Comparison of ENCODE assay signal across 22 mouse cellular contexts in the genomic region with DNA sequence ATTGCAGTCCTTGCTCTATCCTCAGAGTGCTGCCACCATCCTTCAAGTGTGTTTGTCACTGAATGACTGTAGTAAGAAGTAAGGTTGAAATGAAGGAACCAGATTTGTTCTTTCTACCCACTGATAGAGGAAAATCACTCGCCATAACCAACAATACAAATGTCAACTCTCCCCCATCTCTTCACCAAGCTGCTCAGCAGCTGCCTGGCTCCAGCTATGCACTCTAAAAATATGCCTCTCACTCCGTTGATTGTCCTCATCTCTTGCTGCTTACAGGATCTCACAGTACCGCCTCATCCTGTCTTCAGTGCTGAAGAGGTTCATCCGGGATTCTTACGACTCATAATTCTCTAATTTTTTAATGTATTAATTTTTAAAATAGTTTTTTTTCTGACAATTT.
A peak's percentile ranks its signal among the peaks of the same experiment; 100 is the strongest.
DNase-seq lines count a peak whose midpoint lies in the region; ATAC-seq and TF ChIP-seq lines count a peak whose summit lies in the region.
"Had no signal": no experiment of that assay in that cellular context is flagged by ENCODE, and none has a peak within 500 bp of the region (broad histone marks: within the 10 kb centered on the region; RNA-seq: fewer than 3 reads in every experiment).

No protein-coding gene starts in this region.

- peaks cover 42% of the 10 kb centered on the region for H3K4me1 ChIP-seq in heart, embryonic 12.5 days (replicated peaks)
- peaks cover 40% of the 10 kb centered on the region for H3K4me1 ChIP-seq in heart, embryonic 16.5 days (ENCODE audit: control insufficient read depth, insufficient read depth, low read length)
- H3K4me1 ChIP-seq in embryonic fibroblast, embryonic 13.5 days (ENCODE audit: control insufficient read depth, insufficient read depth, low read length) = peaks cover 14% of the 10 kb centered on the region
- H3K4me1 ChIP-seq in olfactory bulb, adult 2 months (ENCODE audit: control insufficient read depth, insufficient read depth, low read length) = no peaks in the 10 kb centered on the region
- H3K4me1 ChIP-seq: embryonic facial prominence, embryonic 15.5 days; hindbrain, embryonic 13.5 days had no signal

- DNase-seq in heart, adult 9 months (ENCODE audit: low spot score in 2 of 2) = no peak
- no peak for DNase-seq in heart, postnatal 14 days
- DNase-seq: adrenal gland, adult 8-10 months; adrenal gland, postnatal 36 days; cerebellum, adult 11 months; cerebellum, adult 8-10 months; cerebellum, postnatal 14 days; embryo, embryonic 11 days; gastrocnemius, postnatal 14 days; kidney, adult 18-20 months had no signal

- H3K9me3 ChIP-seq in heart, embryonic 12.5 days (replicated peaks) = no peaks in the 10 kb centered on the region
- no peaks in the 10 kb centered on the region for H3K9me3 ChIP-seq in heart, embryonic 16.5 days (replicated peaks; ENCODE audit: control insufficient read depth, low read length)
- H3K9me3 ChIP-seq: embryonic facial prominence, embryonic 15.5 days; forebrain, embryonic 15.5 days; G1E; hindbrain, embryonic 13.5 days; intestine, embryonic 15.5 days had no signal

- H3K36me3 ChIP-seq in heart, embryonic 12.5 days = no peaks in the 10 kb centered on the region
- H3K36me3 ChIP-seq in heart, embryonic 16.5 days (ENCODE audit: control insufficient read depth, insufficient read depth) = no peaks in the 10 kb centered on the region
- H3K36me3 ChIP-seq: embryonic facial prominence, embryonic 15.5 days; forebrain, embryonic 15.5 days; G1E; hindbrain, embryonic 13.5 days; intestine, embryonic 15.5 days had no signal

- no peak overlapping the region for H3K9ac ChIP-seq in heart, embryonic 12.5 days
- H3K9ac ChIP-seq in heart, embryonic 16.5 days (ENCODE audit: low read length) = no peak overlapping the region
- H3K9ac ChIP-seq: embryonic facial prominence, embryonic 15.5 days; forebrain, embryonic 15.5 days; hindbrain, embryonic 13.5 days; intestine, embryonic 15.5 days had no signal

- peak overlapping the region; percentile 54 for H3K27ac ChIP-seq in heart, embryonic 12.5 days (ENCODE audit: poor library complexity, severe bottlenecking)
- H3K27ac ChIP-seq in heart, embryonic 16.5 days (ENCODE audit: low read length) = peak overlapping the region; percentile 50; the same call in 1 of the 2 replicates
- H3K27ac ChIP-seq in embryonic fibroblast, embryonic 13.5 days (ENCODE audit: insufficient read depth, low read length) = peak overlapping the region; percentile 81
- H3K27ac ChIP-seq in olfactory bulb, adult 2 months (ENCODE audit: insufficient read depth, low read depth, low read length) = peak overlapping the region; percentile 69; the same call in 1 of the 2 replicates
- H3K27ac ChIP-seq: embryonic facial prominence, embryonic 15.5 days; forebrain, embryonic 15.5 days; hindbrain, embryonic 13.5 days; hindbrain, postnatal 0 days; intestine, embryonic 15.5 days had no signal

- no peak for TF ChIP-seq CTCF in embryonic fibroblast, embryonic 13.5 days (IDR thresholded peaks at IDR 0.05; ENCODE audit: borderline replicate concordance, insufficient read depth, low read length)
- no peak for TF ChIP-seq CTCF in olfactory bulb, adult 2 months (IDR thresholded peaks at IDR 0.05; ENCODE audit: insufficient read depth, low read depth, low read length)

- TF ChIP-seq POLR2A in embryonic fibroblast, embryonic 13.5 days (IDR thresholded peaks at IDR 0.05; ENCODE audit: low read depth, low read length) = no peak
- TF ChIP-seq POLR2A in olfactory bulb, adult 2 months (IDR thresholded peaks at IDR 0.05; ENCODE audit: insufficient read depth, low read depth, low read length) = no peak

- 48% methylated on average over 5 of the region's 5 CpGs for WGBS in heart, embryonic 12.5 days
- WGBS in heart, embryonic 16.5 days = 42% methylated on average over 5 of the region's 5 CpGs
- 47% methylated on average over 5 of the region's 5 CpGs for WGBS in olfactory bulb, adult 2 months

- no peaks in the 10 kb centered on the region for H3K27me3 ChIP-seq in heart, embryonic 12.5 days (replicated peaks)
- H3K27me3 ChIP-seq in heart, embryonic 16.5 days (ENCODE audit: control insufficient read depth, insufficient read depth, low read length) = no peaks in the 10 kb centered on the region
- H3K27me3 ChIP-seq: embryonic facial prominence, embryonic 15.5 days; forebrain, embryonic 15.5 days; hindbrain, embryonic 13.5 days; intestine, embryonic 15.5 days had no signal

- no peak overlapping the region for H3K4me3 ChIP-seq in heart, embryonic 12.5 days
- no peak overlapping the region for H3K4me3 ChIP-seq in heart, embryonic 16.5 days (ENCODE audit: low read length)
- H3K4me3 ChIP-seq in embryonic fibroblast, embryonic 13.5 days (ENCODE audit: insufficient read depth, low read length) = no peak overlapping the region
- H3K4me3 ChIP-seq in olfactory bulb, adult 2 months (ENCODE audit: insufficient read depth, low read depth, low read length) = no peak overlapping the region
- H3K4me3 ChIP-seq: embryonic facial prominence, embryonic 15.5 days; forebrain, embryonic 15.5 days; hindbrain, embryonic 13.5 days; intestine, embryonic 15.5 days had no signal

- intact Hi-C loops in heart, postnatal 14 days (cut with DNase I) = no loop called here

- no peak overlapping the region for H3K4me2 ChIP-seq in heart, embryonic 12.5 days
- no peak overlapping the region for H3K4me2 ChIP-seq in heart, embryonic 16.5 days (ENCODE audit: low read depth, low read length)
- H3K4me2 ChIP-seq: embryonic facial prominence, embryonic 15.5 days; forebrain, embryonic 15.5 days; hindbrain, embryonic 13.5 days; intestine, embryonic 15.5 days had no signal

- no peak for ATAC-seq in heart, embryonic 12.5 days (ENCODE audit: insufficient number of reproducible peaks, low FRiP score)
- ATAC-seq in heart, embryonic 16.5 days (replicated peaks; ENCODE audit: extremely low read depth, insufficient read depth, low FRiP score) = peak; percentile 58; the same call in 1 of the 2 replicates
- ATAC-seq in inflammation-experienced regulatory T-cells, adult 6 months = no peak
- ATAC-seq: CD4-positive, CD25-positive, alpha-beta regulatory T cell, adult 4 months; forebrain, embryonic 15.5 days; hindbrain, postnatal 0 days; intestine, embryonic 15.5 days had no signal
